Mouse (Mus musculus): ENCODE measurements at regions not wholly inside any gene's neighbourhood (a gene's known extent, or its start where the extent isn't known, plus 50 kb on each side); places are given as distances from the start of the nearest gene placed in this dataset.
"Not testable (repeated sequence)": the region's sequence is repeated elsewhere in the genome, so short reads cannot be mapped to it uniquely, and the experiment has no call there.

DNA sequence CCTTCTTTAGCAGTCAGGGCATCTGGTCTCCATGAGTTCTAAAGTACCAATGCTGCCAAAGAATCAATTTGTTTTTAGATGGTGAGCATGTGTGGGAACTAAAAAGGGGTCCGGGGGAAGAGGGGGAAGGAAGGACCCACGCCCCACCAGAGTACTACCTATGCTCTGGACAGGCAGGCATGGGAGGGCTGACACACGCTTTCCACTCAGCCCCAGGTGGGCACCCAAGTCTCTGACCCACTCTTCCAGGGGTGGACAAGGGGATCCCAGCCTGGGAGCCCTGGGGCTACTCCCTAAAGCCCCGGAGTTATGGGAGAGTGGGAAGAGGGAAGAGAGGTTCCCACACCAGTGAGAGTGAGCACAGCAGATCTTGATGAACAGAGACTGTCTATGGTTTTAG is 1446.9 kb downstream of the Zfp704 start:
- DNase-seq (ENCODE audit: low spot score in 2 of 2), result no peak

DNA sequence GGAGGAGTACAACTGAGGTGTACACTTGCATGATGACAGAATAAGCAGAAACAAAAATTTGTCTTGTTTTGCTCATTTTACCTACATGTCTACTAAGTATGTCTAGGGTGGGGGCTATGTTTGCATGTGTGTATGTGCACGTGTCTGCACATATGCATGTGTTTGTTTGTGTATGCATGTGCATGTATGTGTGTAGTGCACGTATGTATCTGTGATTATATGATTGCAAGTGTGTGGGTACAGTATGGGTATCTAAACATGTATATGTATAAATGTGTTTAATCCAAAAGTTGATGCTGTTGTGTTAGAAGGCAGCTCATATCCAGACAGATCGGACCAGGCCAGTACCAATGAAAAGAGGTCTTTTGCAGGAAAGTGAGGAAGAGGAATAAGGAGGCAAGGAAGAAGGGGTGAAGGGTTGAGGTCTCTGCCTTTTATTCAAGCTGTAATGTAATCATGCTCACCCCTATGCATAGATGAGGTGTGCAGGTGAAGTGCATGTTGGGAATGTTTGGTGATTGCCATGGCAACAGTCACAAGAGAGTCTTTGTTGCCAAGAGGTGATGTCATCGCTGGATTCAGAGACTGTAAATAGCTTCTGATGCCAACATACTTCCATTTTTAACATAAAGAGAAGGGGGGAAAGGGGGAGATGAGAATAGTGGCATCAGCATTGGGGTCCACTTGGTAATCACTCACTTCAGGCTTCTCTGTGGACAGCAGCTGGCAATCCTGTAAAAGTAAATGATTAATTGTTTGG is 1447.7 kb downstream of the Zfp704 start:
- DNase-seq (ENCODE audit: low spot score in 2 of 2), result no peak

DNA sequence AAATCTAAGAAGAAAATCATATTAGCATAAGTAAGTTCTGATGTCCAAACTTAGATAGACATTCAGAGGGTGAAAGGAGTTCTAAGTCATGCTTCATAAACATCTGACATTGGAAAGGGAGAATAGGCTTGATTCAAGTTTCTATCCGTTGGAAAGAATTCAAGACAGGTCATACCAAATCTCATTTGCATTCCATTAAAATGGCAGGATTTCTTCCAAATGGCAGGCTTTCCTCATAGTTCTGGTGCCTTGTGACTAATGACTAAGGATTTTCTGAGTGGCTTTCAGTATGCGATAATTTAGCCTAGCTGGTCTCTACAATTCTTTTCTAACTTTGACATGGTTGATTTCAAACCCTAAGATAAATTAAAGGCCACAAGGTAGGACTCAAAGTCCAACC is 1466.9 kb downstream of the Zfp704 start:
- DNase-seq (ENCODE audit: low spot score in 2 of 2), result no peak

DNA sequence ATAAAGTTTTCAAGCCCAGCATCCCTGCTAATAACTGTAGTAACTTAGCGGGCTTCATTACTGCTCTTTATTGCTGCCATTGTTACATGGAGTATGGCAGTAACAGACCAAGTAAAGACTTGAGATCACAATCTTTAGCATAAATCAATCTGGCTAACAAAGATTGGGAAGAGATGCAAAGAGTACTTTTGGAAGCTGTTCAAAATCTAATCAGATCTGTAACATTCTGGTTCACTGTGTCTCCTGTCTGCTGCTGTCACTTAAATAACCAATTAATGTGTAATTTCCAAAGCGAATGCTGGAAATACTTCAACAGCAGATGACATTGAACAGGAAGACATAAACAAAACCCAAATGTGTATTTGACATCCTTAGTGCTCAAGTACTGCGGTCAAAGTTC is 1467.7 kb downstream of the Zfp704 start:
- no peak for DNase-seq (ENCODE audit: low spot score in 2 of 2)

DNA sequence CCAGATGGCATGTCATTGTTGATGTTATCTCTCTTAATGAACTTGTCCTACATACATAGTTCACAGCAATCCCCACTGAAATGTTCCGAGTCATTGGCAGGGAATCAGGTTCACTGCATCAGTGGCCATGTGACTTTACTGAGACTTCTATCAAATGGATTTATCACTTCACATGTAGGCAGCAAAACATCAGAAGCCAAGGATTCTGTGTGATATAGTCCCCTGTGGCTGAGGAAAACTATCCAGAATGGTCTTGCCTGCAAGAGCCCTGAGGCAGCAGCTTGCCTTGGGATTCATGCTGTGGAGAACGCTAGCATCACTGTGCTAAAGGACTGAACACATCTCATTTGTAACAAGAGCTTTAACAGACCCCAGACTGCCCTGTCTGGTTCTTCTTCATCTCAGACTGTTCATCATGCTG is 1468.2 kb downstream of the Zfp704 start:
- DNase-seq (ENCODE audit: low spot score in 2 of 2), result no peak

DNA sequence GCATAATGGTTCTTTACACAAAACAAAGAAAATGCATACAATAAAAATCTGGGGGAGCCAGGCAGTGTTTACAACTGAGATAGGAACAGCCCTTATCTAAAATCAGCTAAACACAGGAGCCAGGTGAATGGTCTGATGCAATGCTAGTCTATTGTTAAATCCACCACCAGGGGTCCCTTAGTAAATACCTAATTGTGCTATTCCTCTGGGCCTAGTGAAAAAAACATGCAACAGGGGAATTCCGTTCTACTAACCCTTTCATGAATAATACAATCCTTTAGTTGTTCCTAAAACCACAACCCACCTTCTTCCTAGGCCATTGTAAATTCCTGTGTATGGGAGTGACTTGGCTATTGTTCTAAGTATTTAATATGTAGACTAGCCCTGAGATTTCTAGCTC is 1486.2 kb downstream of the Zfp704 start:
- not testable (repeated sequence) for DNase-seq (ENCODE audit: low spot score in 2 of 2)

DNA sequence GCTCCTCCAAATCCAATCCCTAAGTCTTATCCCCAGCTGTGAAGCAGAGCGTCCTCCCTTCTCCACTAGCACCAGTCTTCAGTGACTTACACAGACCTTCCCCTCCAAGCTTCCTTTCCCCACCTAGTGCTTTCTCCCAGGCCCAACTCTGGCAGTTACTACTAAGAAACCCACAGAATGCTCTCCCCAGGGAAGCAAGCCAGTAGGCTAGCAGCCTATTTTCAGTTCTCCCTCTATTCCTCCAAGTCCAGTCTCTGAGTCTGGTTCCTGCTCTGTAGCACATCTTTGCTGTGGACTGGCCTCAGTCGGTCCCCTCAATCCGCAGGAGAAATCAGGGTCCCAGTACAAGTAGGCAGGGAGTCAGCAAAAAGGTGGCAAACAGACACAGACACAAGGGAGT is 1486.7 kb downstream of the Zfp704 start:
- DNase-seq (ENCODE audit: low spot score in 2 of 2), result no peak

DNA sequence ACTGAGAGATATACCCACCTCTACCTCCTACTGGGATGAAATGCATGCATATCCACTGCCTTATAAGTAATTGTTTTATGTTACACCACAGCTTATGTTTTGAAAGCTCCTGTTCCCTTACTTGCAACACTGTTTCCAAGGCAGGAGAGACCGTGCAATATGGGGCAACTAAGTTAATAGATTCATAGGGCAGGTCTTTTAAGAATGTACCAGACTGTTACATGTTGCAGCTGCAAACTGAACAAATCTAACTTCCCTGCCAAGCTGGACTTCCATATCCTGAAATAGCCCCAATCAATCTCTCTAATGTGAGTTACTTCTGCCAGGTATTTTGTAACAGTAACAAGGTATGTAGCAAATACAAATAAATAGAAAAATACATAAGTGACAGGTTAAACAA is 1478.0 kb upstream of the 1700008P02Rik start:
- no peak for DNase-seq (ENCODE audit: low spot score in 2 of 2)

DNA sequence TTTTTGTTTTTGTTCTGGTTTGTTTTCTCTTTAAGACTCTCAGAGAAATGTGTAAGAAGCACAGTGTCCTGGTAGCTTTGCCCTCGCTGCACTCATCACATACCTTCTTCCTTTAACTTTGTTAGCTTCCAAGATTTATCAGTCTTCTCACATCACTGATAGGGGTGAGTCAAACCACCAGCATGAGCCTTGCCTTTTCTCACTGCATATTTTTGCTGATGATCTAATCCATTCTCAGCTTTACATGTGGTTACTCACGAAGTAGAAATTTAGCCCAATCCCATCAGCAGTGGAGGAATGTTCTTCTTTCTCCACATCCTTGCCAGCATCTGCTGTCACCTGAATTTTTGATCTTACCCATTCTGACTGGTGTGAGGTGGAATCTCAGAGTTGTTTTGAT is 1464.5 kb upstream of the 1700008P02Rik start:
- no peak for DNase-seq (ENCODE audit: low spot score in 2 of 2)

DNA sequence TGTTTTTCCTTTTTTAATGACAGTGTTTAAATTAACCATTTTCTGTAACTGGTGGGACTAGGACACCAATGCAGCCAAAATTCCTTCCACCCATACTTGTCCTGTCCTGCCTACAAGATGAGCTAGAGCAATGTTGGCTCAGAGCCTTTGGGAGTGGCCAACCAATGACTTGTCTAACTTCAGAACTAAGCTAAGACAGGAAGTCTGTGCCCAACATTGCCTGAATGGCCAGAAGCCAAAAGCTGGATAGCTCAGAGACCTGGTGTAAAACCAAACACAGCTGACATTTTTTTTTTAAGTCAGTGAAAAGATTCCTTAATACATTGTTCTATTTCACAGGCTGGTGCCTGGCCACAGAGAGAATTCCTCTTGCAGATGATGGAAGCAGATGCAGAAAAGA is 1433.5 kb upstream of the 1700008P02Rik start:
- no peak for DNase-seq (ENCODE audit: low spot score in 2 of 2)

DNA sequence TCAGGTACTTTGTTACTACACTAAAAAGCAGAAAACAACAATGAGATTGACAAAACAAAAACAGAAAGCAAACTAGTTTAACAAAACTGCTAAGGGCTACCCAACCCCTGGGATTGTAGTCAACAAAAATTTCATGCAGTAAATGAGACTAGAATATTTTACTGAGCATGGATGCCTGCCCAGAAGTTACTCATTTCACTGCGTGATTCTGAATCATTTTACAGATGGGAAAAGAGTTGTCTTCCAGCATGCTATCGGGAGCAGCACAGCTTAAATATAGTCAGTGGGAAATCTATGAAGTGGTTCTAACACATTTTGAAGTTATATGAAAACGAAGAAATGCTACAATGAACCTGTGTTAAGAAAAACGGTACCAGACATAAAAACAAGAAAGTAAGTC is 1430.9 kb upstream of the 1700008P02Rik start:
- no peak for DNase-seq (ENCODE audit: low spot score in 2 of 2)

DNA sequence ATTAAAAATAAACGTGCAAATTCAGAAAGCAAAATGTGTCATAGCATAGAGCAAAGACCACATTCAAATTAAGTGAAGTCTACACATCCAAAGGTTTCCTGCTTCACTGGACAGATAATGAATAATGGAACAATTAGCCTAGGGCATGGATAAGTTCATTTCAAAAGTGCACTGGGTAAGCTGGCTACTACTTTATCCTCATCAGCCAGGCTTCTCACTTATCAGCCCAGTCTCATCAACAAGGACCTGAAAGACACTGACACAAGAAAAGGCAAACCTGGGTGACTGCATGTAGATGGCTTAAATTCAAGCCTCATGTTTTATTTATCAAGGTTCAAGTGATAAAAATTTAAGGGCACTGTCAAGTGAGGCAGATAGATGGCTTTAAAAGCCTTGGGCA is 1429.5 kb upstream of the 1700008P02Rik start:
- no peak for DNase-seq (ENCODE audit: low spot score in 2 of 2)

DNA sequence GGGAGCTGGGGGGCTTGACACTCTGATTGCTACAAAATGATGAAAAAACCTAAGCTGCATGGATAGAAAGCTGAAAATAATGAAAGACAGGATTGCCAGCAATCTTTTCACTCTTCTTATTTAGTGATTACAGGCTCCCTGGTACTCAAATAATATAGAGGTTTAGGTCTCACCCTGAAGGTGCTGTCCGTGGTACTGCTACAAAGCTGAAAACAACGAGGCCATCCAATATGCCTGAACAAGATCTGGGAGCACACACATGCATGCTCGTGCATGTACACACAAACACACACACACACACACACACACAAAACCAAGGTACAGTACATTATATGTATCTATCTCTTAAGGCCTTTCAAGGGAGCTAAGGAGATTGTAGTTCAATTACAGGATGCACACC is 1426.1 kb upstream of the 1700008P02Rik start:
- no peak for DNase-seq (ENCODE audit: low spot score in 2 of 2)

DNA sequence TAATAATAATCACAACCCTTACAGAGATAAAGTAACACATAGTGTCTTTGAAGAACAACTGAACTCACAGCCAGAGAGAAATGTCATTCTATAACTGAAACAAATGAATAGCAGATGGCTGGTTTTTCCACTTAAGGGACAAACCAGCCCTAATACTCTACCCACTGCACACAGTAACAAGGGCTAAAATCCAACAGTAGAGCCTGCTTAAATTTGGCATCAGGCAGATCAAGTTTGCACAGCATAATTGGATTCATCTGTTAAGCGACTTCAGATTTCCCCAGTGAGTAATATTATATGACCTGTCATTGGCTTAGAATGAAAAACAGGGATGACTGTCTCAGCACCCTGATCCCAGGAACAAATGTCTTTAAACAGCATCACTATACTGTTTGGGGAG is 1416.5 kb upstream of the 1700008P02Rik start:
- DNase-seq (ENCODE audit: low spot score in 2 of 2), result no peak

DNA sequence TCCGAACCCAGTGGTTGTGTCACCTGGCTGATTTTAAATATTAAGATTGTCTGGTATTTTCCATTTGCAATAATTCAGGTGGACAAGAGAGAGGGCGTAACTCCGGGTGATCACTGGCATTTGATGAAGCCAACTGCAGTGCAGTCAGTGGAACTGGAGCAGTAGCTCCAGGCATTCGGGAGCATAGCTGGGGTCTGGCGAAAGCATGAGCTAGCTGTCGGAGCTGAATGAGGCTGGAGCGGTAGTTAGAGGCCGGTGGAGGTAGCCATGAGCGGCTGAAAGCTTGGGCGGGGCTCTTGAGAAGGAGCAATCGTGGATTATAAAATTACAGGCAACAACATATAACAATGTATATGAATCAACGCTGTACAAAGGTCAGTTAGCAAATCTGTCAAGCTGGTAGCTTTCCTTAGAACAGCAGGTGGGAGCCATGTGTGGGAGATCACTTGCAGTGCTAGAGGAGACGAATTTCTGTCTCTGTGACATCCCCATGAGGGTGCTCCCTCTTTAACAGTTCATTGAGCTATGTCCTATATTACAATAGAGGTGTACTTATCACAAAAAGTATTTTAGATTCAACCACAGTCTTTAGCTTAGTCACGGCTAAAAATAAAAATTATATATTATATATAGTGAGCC is 1415.0 kb upstream of the 1700008P02Rik start:
- no peak for DNase-seq (ENCODE audit: low spot score in 2 of 2)

DNA sequence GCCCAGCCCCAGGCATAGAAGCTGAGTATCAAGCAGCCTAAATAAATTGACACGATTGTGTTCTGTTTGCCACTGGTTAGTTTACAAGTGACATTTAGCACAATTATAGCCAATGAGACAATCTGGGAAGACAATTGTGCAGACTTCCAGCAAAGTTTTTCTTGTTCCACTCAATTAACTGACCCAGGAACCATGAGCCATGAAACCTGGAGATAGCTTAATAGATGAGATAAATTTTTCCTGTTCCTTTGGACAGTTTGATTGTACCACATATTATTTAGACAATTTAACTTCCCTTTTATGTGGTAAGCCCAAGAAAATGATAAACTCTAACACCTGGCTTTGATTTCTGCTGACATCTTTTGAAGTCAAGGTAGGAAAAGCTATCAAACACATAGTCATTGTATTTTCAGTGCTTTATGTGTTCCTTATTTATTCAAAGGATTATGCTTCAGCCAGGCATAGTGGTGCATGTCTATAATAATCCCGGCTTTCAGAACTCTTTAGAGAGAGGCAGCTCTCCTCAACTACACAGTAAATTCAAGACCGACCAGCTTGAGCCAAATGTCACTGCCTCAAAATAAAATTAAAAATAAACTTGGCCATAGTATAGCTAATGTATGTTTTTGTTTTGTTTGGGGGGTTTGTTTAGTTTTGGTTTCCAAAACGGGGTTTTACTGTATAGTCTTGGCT is 1406.2 kb upstream of the 1700008P02Rik start:
- DNase-seq (ENCODE audit: low spot score in 2 of 2), result no peak

DNA sequence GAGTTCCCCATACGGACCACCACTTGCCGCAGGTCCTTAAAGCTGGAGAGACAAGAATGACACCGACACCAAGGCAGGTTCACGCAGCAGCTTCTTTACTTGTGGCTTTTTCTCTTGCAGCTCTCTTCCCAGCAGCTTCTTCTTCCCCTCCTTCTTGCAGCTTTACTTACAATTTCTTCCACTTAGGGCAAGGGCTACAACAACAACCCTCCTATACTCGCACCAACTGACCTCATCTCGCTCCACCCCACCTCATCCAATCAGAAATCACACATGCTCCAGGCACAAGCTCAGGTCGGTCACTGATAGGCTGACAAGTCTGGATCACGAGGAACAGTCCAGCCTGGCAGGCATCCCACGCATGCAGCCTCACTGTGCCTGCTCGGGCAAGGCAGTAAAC is 1402.4 kb upstream of the 1700008P02Rik start:
- no peak for DNase-seq (ENCODE audit: low spot score in 2 of 2)

DNA sequence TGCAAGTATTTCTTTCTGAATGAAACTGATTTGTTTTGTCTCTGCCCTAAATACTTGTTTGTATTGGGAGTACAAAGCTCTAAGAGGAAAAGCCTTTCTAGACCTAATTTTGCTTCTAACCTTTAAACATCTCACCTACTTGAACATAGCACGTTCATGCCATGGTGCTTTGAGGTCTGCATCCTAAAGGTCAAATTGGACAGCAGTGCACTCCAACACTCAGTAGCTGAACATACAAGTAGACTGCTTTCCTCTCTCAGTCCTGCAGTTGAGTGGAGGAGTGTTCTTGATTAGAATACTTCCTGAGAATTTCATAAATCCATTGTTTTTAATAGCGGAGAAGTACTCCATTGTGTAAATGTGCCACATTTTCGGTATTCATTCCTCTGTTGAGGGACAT is 1397.2 kb upstream of the 1700008P02Rik start:
- DNase-seq (ENCODE audit: low spot score in 2 of 2), result no peak

DNA sequence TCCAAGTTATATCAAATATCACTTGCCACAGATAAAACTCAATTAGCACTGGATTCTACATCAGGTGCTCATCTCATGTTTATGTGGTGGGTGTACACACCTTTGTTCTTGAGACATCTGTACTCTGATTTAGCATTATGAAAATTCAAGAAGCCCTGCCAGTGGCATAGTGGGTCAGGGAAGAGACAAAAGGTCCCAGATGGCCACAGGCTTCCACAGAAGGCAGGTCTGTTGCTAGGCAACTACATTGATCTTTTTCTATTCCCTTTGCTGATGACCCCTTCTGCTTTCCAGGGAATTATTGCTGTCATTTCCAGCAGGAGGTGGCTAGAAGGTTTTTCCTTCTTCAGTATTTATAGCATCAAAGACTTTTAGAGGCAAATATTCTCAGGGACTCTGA is 1396.7 kb upstream of the 1700008P02Rik start:
- no peak for DNase-seq (ENCODE audit: low spot score in 2 of 2)

DNA sequence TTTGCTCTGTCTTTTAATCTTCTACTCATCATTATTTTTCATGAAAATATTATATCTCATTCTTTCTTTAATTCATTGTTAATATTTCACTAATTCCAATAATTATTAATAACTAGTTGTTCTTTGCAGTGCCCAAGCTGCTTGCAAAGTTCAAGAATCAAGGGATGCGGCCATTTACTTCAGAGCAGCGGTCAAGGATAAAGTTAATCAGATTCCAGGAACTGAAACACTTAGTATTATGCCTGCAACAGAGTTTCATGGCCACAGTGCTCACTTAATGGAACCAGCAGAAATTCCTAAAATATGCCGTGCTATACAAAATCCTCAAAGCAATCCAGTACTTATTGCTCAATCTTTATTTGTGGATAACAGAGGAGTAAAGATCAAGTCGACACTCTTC is 1389.7 kb upstream of the 1700008P02Rik start:
- DNase-seq (ENCODE audit: low spot score in 2 of 2), result no peak

DNA sequence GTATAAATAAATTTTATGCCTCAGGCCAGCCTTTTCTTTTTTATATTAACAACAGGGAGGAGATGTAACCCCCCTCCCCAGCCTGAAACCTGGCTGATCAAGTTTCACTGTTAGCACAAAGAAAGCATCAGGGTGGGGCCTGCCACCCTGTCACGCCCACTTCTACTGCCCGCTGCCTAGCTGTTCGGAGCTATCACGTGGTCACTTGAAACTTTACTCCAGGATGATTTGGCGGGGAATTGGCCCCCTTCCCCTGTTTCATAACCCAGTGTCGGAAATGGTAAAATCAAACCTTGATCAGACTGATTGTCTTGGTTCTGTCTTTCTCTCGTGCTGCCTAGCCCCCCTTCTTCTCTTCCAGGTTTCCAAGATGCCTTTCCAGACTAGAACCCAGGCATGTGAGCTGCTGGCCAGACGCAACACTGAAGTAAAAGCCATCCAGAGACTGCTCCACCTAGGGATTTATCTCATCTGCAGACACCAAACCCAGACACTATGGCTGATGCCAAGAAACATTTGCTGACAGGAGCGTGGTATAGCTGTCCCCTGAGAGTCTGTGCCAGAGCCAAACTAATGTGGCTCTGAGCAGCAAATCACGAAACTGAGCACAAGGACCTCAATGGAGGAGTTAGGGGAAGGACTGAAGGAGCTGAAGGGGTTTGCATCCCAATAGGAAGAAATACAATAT is 1386.6 kb upstream of the 1700008P02Rik start:
- no peak for DNase-seq (ENCODE audit: low spot score in 2 of 2)

DNA sequence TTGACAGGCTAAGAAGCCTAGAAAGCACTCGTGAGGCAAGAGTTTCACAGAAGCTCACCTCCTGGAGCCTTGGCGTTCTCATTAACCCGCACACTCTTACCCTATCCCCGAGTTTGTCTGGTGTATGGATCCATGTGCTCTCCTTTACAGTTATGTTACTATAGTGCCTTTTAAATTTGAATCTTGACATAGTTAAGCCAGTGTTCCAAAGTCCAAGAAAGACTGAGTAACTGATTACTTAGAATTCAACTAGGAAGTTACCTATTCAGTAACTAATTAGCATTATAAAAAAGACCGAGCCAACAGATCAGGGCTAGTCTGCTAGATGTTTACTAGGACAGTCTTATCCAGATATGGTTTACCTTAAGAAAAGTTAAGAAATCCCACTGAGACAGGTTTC is 1386.0 kb upstream of the 1700008P02Rik start:
- no peak for DNase-seq (ENCODE audit: low spot score in 2 of 2)

Data from urinary bladder, postnatal 4 days (tissue).